Mouse (Mus musculus): ENCODE results near the gene Kif5a. TPM values are rescaled to one million over a fixed set of nuclear protein-coding genes. Genes with fewer than 3 reads are reported as not detected.

Kif5a gene
- total and polyA plus RNA-seq, 2 experiments from 2014 or later = 84.0 to 223 TPM

DNA sequence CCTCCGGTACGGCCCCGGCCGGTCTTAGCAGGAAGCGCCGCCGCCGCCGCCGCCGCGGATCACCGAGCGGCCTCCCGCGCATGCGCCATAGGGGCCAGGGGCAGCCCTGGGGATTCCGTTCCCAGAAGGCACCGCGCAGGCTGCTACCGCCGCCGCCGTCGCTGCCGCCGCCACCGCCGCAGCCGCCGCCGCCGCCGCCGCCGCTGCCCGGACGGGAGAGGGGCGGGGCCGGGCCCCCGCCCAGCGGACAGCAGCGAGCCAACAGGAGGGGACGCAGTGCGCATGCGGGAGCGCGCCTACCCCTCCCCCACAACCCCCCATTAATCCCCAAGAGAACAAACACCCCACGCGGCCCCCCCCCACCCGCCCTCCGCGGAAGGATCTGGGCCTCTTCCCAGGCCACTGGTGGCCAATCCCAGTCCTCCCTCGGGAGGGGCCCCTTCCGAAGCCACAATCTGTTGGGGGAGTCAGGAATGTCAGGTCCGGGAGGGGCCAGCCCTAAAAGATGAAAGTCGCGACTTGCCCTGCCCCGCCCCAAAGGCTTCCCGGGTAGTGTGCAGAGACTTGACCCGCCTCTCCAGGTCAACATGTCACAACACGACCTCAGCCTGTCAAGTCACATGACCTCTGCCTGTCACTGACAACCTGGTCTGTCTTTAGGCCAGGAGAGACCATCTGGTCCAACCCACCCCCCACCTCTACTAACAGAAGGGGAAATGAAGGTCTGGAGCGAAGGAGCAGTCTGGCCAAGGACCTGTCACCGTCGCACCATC lies 25.8 kb upstream of the Kif5a start, which contains the start of gene Mbd6:
TSS of gene Mbd6 (minus strand) at position 219 of the 773 bp plus-strand sequence.
- ATAC-seq = peak; percentile 30
- peak within 1 kb of the TSS; percentile 75 for H3K9ac ChIP-seq
- peaks cover 30% of the 10 kb centered on the region for H3K36me3 ChIP-seq (ENCODE audit: insufficient read depth)
- H3K4me2 ChIP-seq (ENCODE audit: low read depth) = peak within 1 kb of the TSS; percentile 79
- no peaks in the 10 kb centered on the region for H3K9me3 ChIP-seq (ENCODE audit: low read length)
- H3K27ac ChIP-seq (ENCODE audit: low read depth, low read length) = peak within 1 kb of the TSS; percentile 94
- peak within 1 kb of the TSS; percentile 67 for H3K4me3 ChIP-seq (ENCODE audit: low read depth, low read length)
- under 1% methylated on average over 21 of the region's 65 CpGs for WGBS
- H3K27me3 ChIP-seq (ENCODE audit: insufficient read depth, low read length) = no peaks in the 10 kb centered on the region
- no peak for TF ChIP-seq CTCF (IDR thresholded peaks at IDR 0.05; ENCODE audit: low read depth)
- peak; percentile 91 for DNase-seq
- H3K4me1 ChIP-seq (ENCODE audit: insufficient read depth) = peaks cover 20% of the 10 kb centered on the region

DNA sequence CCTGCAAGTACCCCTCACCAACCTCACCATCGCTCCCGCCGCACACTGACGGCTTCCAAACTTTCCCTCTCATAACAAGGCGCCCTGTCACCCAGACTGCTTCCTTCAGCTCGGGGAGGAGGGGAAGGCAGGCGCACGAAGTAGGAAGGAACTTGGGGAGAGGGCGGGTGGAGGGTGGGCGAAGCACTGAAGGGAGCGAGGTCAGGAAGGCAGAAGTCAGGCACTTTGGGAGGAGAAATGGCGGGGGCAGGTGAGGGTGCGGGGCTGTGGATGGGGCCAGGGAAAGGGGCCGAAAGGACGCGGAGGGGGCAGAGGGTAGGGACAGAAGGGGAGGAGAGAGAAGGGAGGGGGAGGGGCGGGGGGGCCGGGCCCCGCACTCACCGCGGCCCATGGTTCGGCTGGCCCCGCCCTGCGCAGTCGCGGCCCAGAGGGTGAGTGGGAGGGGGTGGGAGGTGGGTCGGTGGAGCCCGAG lies 25.2 kb upstream of the Kif5a start:
- peak; percentile 66 for DNase-seq
- WGBS = under 1% methylated on average over 13 of the region's 28 CpGs
- TF ChIP-seq CTCF (IDR thresholded peaks at IDR 0.05; ENCODE audit: low read depth) = no peak
- Histone ChIP-seq H3K9me3 (ENCODE audit: low read length) (no peaks in the 10 kb centered on the region), H3K27ac (ENCODE audit: low read depth, low read length) (peak overlapping the region; percentile 94), H3K4me2 (ENCODE audit: low read depth) (peak overlapping the region; percentile 79), H3K36me3 (ENCODE audit: insufficient read depth) (peaks cover 32% of the 10 kb centered on the region), H3K4me3 (ENCODE audit: low read depth, low read length) (peak overlapping the region; percentile 67), H3K9ac (peak overlapping the region; percentile 75), H3K4me1 (ENCODE audit: insufficient read depth) (peaks cover 20% of the 10 kb centered on the region), H3K27me3 (ENCODE audit: insufficient read depth, low read length) (no peaks in the 10 kb centered on the region)
- ATAC-seq = peak; percentile 24

DNA sequence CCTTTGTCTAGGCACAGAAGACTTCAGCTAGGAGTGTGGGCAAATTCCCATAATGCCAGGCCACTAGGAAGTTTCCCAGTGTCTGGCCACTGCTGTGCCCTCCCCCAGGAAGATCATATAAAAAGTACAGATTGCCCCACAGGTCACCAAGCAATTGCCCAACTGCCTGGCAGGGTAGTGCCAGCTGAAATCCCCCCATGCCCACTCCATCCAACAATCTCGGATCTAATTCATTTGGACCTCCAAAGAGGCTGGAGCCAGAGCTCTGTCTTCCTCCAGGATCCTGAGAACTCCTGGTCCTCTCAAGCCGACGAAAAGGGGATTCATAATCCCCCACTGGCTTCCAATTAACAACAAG lies 24.8 kb upstream of the Kif5a start:
- H3K9ac ChIP-seq = peak overlapping the region; percentile 75
- WGBS = 0% methylated on average over 3 of the region's 3 CpGs
- H3K4me1 ChIP-seq (ENCODE audit: insufficient read depth) = peaks cover 20% of the 10 kb centered on the region
- no peak for DNase-seq
- H3K4me3 ChIP-seq (ENCODE audit: low read depth, low read length) = peak overlapping the region; percentile 67
- H3K27ac ChIP-seq (ENCODE audit: low read depth, low read length) = peak overlapping the region; percentile 94
- peak overlapping the region; percentile 79 for H3K4me2 ChIP-seq (ENCODE audit: low read depth)
- TF ChIP-seq CTCF (IDR thresholded peaks at IDR 0.05; ENCODE audit: low read depth) = no peak
- no peaks in the 10 kb centered on the region for H3K27me3 ChIP-seq (ENCODE audit: insufficient read depth, low read length)
- ATAC-seq = no peak
- no peaks in the 10 kb centered on the region for H3K9me3 ChIP-seq (ENCODE audit: low read length)
- H3K36me3 ChIP-seq (ENCODE audit: insufficient read depth) = peaks cover 37% of the 10 kb centered on the region

DNA sequence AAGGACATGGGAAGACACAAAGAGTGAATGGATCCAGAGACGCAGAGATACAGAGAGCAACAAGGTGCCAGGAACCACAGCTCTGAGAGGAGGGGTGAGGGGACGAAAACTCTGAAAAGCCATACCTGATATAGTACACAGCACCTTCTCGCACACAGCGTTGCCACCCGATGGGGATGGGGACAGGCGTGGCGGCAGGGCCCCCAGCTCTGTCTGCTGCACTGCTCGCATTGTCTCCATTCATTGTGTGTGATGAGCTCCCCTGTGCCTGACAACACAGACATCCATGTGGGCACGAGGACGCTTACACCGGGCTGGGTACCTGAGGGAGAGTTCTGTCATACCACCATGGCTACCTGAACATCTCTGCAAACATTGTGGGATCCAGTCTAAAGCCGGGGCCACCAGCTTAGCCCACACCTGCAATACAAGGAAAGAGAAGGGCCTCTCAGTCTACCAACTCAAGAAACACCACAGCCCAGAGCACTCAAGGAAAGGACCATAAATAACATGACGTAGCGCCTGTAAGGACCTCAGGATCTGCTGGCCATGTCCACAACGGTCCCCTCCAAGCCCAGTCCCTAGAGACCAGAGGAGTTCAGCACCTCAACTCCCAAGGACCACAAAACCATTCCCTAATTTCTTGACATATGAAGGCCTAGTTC lies 24.3 kb upstream of the Kif5a start:
- H3K4me2 ChIP-seq (ENCODE audit: low read depth) = peak overlapping the region; percentile 79
- peaks cover 42% of the 10 kb centered on the region for H3K36me3 ChIP-seq (ENCODE audit: insufficient read depth)
- peak overlapping the region; percentile 67 for H3K4me3 ChIP-seq (ENCODE audit: low read depth, low read length)
- peak overlapping the region; percentile 94; the same call in 1 of the 2 replicates for H3K27ac ChIP-seq (ENCODE audit: low read depth, low read length)
- peaks cover 20% of the 10 kb centered on the region for H3K4me1 ChIP-seq (ENCODE audit: insufficient read depth)
- no peak for DNase-seq
- 69% methylated on average over 15 of the region's 15 CpGs for WGBS
- H3K9ac ChIP-seq = peak overlapping the region; percentile 75
- no peak for TF ChIP-seq CTCF (IDR thresholded peaks at IDR 0.05; ENCODE audit: low read depth)
- H3K27me3 ChIP-seq (ENCODE audit: insufficient read depth, low read length) = no peaks in the 10 kb centered on the region
- no peak for ATAC-seq
- H3K9me3 ChIP-seq (ENCODE audit: low read length) = no peaks in the 10 kb centered on the region

DNA sequence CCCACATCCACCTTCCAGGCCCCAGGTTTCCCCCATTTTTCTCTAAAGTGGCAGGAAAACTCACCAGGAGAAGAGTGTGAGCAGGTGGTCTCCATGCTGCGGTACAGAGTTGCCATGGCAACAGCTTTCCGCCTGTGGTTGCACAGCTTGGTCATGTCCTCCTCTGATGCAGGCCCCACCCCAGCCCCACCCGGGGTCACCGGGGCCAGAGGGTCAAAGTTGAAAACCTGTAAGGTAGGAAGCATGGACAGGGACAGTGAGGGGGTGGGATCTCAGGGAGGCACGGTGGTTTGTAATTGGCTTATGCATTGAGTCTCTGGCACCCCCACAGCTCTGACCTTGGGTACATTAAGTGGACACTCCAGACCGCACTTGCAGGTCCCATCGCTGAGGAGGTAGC lies 23.6 kb upstream of the Kif5a start:
- ATAC-seq = no peak
- Histone ChIP-seq H3K36me3 (ENCODE audit: insufficient read depth) (peaks cover 49% of the 10 kb centered on the region), H3K9me3 (ENCODE audit: low read length) (no peaks in the 10 kb centered on the region), H3K27me3 (ENCODE audit: insufficient read depth, low read length) (no peaks in the 10 kb centered on the region), H3K4me3 (ENCODE audit: low read depth, low read length) (no peak overlapping the region), H3K4me2 (ENCODE audit: low read depth) (peak overlapping the region; percentile 79), H3K4me1 (ENCODE audit: insufficient read depth) (peaks cover 17% of the 10 kb centered on the region; the same call in 1 of the 2 replicates), H3K9ac (peak overlapping the region; percentile 33), H3K27ac (ENCODE audit: low read depth, low read length) (no peak overlapping the region)
- DNase-seq = peak; percentile 31
- 57% methylated on average over 7 of the region's 7 CpGs for WGBS
- no peak for TF ChIP-seq CTCF (IDR thresholded peaks at IDR 0.05; ENCODE audit: low read depth)

DNA sequence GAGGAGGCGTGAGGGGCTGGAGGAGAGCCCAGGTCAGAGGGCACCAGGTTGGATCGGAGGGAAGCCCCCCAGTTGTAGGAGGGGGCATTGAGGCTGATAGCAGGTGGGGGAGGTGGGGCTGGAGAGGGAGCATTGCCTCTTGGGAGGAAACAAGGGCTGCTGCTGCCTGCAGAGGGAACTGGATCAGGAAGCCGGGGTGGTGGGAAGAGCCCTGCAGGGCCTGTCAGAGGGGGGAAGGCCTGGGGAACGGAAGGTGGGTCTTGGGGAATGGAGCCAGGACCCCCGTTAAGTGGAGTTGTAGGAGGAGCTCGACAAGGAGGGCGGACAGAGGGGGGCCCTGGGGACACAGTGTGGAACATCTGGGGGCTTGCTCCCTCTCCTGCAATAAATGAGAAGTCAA lies 23.0 kb upstream of the Kif5a start:
- H3K36me3 ChIP-seq (ENCODE audit: insufficient read depth) = peaks cover 54% of the 10 kb centered on the region
- no peak for TF ChIP-seq CTCF (IDR thresholded peaks at IDR 0.05; ENCODE audit: low read depth)
- no peak overlapping the region for H3K9ac ChIP-seq
- H3K4me2 ChIP-seq (ENCODE audit: low read depth) = peak overlapping the region; percentile 79; the same call in 1 of the 2 replicates
- DNase-seq (no peak), ATAC-seq (no peak)
- no peak overlapping the region for H3K27ac ChIP-seq (ENCODE audit: low read depth, low read length)
- WGBS = 73% methylated on average over 7 of the region's 7 CpGs
- no peaks in the 10 kb centered on the region for H3K27me3 ChIP-seq (ENCODE audit: insufficient read depth, low read length)
- H3K4me1 ChIP-seq (ENCODE audit: insufficient read depth) = peaks cover 13% of the 10 kb centered on the region; the same call in 1 of the 2 replicates
- H3K4me3 ChIP-seq (ENCODE audit: low read depth, low read length) = no peak overlapping the region
- no peaks in the 10 kb centered on the region for H3K9me3 ChIP-seq (ENCODE audit: low read length)

DNA sequence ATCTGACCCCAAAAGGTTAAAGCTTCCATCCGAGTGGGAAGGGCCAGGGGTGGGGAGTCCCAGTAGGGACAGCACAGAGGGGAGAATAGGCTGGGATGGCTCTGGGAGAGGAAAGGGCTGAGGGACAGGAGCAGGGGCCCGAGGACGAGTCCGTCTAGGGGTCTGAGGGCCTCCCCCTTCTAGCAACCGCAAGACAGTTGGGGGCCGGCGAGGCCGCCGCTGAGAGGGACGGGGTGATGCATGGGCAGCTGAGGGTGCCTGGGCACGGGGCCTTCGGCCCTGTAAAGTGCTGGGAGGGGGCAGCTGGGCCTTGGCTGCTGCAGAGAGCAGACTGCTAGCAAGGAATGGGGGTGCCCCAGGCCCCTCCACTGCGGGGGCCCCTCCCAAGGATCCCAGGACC lies 22.5 kb upstream of the Kif5a start:
- no peak for TF ChIP-seq CTCF (IDR thresholded peaks at IDR 0.05; ENCODE audit: low read depth)
- H3K36me3 ChIP-seq (ENCODE audit: insufficient read depth) = peaks cover 60% of the 10 kb centered on the region
- H3K9ac ChIP-seq = no peak overlapping the region
- no peak overlapping the region for H3K4me2 ChIP-seq (ENCODE audit: low read depth)
- peaks cover 13% of the 10 kb centered on the region; the same call in 1 of the 2 replicates for H3K4me1 ChIP-seq (ENCODE audit: insufficient read depth)
- no peak for DNase-seq
- H3K4me3 ChIP-seq (ENCODE audit: low read depth, low read length) = no peak overlapping the region
- 72% methylated on average over 13 of the region's 13 CpGs for WGBS
- ATAC-seq = no peak
- H3K27ac ChIP-seq (ENCODE audit: low read depth, low read length) = no peak overlapping the region
- no peaks in the 10 kb centered on the region for H3K27me3 ChIP-seq (ENCODE audit: insufficient read depth, low read length)
- no peaks in the 10 kb centered on the region for H3K9me3 ChIP-seq (ENCODE audit: low read length)

Data from forebrain, postnatal 0 days (tissue).